Mouse (Mus musculus): ENCODE results near the gene 3110082I17Rik.

DNA sequence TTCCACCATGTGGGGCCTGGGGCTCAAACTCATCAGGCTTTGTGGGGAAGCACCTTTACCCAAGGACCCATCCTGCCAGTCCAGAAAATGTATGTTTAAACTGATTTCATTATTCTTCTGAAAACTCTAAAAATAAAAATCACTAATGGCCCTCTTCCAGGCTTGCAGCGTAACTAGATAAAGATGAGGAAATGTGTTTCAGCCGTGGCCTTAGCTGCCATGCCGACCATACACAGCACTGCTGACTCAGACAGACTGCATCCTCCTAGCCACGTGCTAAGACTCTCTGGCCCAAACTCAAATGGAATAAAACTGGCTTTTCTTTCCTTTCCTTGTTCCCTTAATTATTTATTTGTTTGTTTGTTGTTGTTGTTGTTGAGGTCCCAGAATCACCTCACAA lies 4.5 kb upstream of the 3110082I17Rik start:
- TF ChIP-seq CTCF (IDR thresholded peaks at IDR 0.05; ENCODE audit: low read depth) (no peak), EP300 (IDR thresholded peaks at IDR 0.05; ENCODE audit: low read depth) (no peak)

All from liver, embryonic 14.5 days (tissue).